Mouse (Mus musculus): ENCODE measurements around the gene Prkcb. TPM values are rescaled to one million over a fixed set of nuclear protein-coding genes. Genes with fewer than 3 reads are reported as not detected.

The Prkcb gene
- polyA plus RNA-seq, 1 experiment from 2014 or later: 2.1 TPM

DNA sequence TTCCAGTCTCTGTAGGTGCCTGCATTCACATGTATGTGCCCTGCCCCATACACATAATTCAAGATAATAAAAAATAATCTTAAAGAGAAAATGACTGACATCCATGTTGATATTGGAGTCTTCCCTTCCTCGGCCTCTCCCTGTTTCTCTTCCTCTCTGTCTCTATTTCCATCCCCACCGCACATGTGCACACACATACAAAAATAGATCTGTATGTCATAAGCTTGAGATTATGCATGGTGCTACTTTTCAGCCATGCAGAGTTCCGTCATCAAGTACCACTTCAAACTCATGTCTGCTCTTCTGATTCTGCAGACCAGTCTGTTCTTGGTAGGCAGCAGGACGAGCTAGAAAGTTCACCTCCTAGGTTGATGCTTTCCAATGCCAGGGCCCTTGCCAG lies 6.8 kb downstream of the Prkcb start:
- 92% methylated on average over 4 of the region's 4 CpGs for whole genome bisulfite sequencing
- Histone ChIP-seq H3K9ac (ENCODE audit: low read depth, low read length) (no peak overlapping the region), H3K4me2 (ENCODE audit: low read length) (no peak overlapping the region), H3K36me3 (ENCODE audit: insufficient read depth, low read length) (no peaks in the 10 kb centered on the region), H3K9me3 (replicated peaks; ENCODE audit: low read length) (no peaks in the 10 kb centered on the region), H3K27ac (no peak overlapping the region), H3K4me3 (replicated peaks; ENCODE audit: low read depth, low read length) (no peak overlapping the region), H3K4me1 (replicated peaks; ENCODE audit: insufficient read depth, low read length) (no peaks in the 10 kb centered on the region), H3K27me3 (ENCODE audit: insufficient read depth, low read length) (peaks cover 7% of the 10 kb centered on the region; the same call in 1 of the 2 replicates)
- no peak for ATAC-seq (replicated peaks; ENCODE audit: low FRiP score, low read depth)
- TF ChIP-seq CTCF (IDR thresholded peaks at IDR 0.05; ENCODE audit: low read depth): no peak
- DNase-seq (ENCODE audit: low spot score): no peak

DNA sequence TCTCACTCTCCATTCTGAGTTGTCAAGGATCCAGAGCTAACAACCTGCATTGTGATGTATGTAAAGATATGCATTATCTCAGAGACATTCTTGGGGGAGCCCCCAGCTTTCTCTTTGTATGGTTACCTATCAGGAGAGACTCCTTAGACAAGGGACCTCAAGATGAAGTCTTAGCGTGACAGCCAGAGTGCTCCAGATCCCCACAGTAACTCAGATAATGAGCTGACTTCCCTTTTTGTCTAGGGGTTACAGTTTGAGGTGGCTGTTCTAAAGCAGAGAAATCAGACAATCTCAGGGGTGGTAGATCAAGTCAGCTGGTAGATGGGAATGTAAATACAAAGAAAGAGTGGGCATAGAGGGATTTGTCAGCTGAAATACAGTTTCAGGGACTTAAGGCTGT lies 7.8 kb downstream of the Prkcb start:
- no peak for ATAC-seq (replicated peaks; ENCODE audit: low FRiP score, low read depth)
- 66% methylated on average over 1 of the region's 1 CpGs for WGBS
- TF ChIP-seq CTCF (IDR thresholded peaks at IDR 0.05; ENCODE audit: low read depth): no peak
- Histone ChIP-seq H3K36me3 (ENCODE audit: insufficient read depth, low read length) (no peaks in the 10 kb centered on the region), H3K9ac (ENCODE audit: low read depth, low read length) (no peak overlapping the region), H3K9me3 (replicated peaks; ENCODE audit: low read length) (no peaks in the 10 kb centered on the region), H3K27me3 (ENCODE audit: insufficient read depth, low read length) (no peaks in the 10 kb centered on the region), H3K4me2 (ENCODE audit: low read length) (no peak overlapping the region), H3K4me3 (replicated peaks; ENCODE audit: low read depth, low read length) (no peak overlapping the region), H3K4me1 (replicated peaks; ENCODE audit: insufficient read depth, low read length) (no peaks in the 10 kb centered on the region), H3K27ac (no peak overlapping the region)
- no peak for DNase-seq (ENCODE audit: low spot score)

DNA sequence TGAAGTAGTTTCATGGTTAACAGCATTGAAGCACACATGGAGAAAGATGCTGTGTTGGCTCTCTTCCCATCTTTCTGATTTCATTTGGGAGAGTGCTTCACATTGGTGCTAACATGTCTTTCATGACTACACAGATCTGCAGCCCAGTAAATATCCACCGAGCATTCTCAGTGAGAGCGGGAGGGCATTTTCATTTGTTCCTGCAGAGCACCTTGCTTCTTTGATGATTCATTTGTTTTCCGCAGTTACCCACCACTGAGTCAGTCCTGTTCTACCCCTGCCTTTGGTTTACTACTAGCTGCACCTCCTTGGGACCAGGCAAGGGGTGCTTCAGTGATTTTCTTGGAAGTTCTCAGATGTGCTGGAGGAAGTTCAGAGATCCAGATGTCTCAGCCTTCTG lies 8.3 kb downstream of the Prkcb start:
- H3K4me3 ChIP-seq (replicated peaks; ENCODE audit: low read depth, low read length): no peak overlapping the region
- TF ChIP-seq CTCF (IDR thresholded peaks at IDR 0.05; ENCODE audit: low read depth): no peak
- H3K9me3 ChIP-seq (replicated peaks; ENCODE audit: low read length): no peaks in the 10 kb centered on the region
- H3K27ac ChIP-seq: no peak overlapping the region
- no peaks in the 10 kb centered on the region for H3K36me3 ChIP-seq (ENCODE audit: insufficient read depth, low read length)
- H3K9ac ChIP-seq (ENCODE audit: low read depth, low read length): no peak overlapping the region
- H3K4me1 ChIP-seq (replicated peaks; ENCODE audit: insufficient read depth, low read length): no peaks in the 10 kb centered on the region
- DNase-seq (ENCODE audit: low spot score) (no peak), ATAC-seq (replicated peaks; ENCODE audit: low FRiP score, low read depth) (no peak)
- WGBS: 85% methylated on average over 3 of the region's 3 CpGs
- no peak overlapping the region for H3K4me2 ChIP-seq (ENCODE audit: low read length)
- H3K27me3 ChIP-seq (ENCODE audit: insufficient read depth, low read length): no peaks in the 10 kb centered on the region

DNA sequence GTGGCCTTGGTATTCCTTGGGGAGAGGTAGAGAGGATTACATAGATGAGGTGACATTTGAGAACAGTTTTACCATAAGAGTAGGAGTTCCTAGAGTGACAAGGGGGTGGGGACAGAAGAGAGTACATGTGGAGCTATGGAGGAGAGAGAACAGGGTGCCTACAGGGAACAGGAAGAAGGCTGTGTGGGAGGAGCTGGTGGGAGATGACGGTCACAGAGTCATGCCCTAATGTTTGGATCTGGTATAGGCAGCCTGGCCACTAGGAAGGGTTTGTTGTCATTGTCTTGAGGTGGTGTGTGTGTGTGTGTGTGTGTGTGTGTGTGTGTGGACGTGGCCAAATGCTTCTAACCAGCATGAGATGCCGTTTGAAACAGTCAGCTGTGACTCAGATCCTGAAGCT lies 9.1 kb downstream of the Prkcb start:
- no peak for ATAC-seq (replicated peaks; ENCODE audit: low FRiP score, low read depth)
- Histone ChIP-seq H3K9ac (ENCODE audit: low read depth, low read length) (no peak overlapping the region), H3K4me1 (replicated peaks; ENCODE audit: insufficient read depth, low read length) (no peaks in the 10 kb centered on the region), H3K9me3 (replicated peaks; ENCODE audit: low read length) (no peaks in the 10 kb centered on the region), H3K36me3 (ENCODE audit: insufficient read depth, low read length) (no peaks in the 10 kb centered on the region), H3K4me2 (ENCODE audit: low read length) (no peak overlapping the region), H3K27me3 (ENCODE audit: insufficient read depth, low read length) (no peaks in the 10 kb centered on the region), H3K27ac (no peak overlapping the region), H3K4me3 (replicated peaks; ENCODE audit: low read depth, low read length) (no peak overlapping the region)
- WGBS: 30% methylated on average over 3 of the region's 3 CpGs
- TF ChIP-seq CTCF (IDR thresholded peaks at IDR 0.05; ENCODE audit: low read depth): no peak
- no peak for DNase-seq (ENCODE audit: low spot score)

DNA sequence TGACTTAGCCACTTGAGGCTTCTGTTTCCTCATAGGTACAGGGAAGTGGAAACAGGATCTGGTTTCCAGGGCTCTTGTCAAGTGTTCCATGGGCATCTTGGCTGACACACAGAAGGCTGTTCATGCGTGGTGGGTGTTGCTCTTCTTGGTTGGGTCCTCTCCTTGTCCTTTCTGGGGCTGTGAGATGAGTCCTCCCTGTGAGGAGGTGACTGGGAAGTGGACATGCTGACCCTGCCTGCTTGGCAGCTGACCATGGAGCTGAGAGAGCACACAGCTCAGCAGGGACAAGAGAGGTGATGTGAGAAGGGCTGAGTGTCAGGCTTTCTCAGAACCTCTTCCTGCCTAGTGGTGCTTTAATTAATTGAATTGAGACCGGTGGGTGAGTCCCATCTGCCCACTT lies 10.2 kb downstream of the Prkcb start:
- Histone ChIP-seq H3K27ac (no peak overlapping the region), H3K9me3 (replicated peaks; ENCODE audit: low read length) (no peaks in the 10 kb centered on the region), H3K4me3 (replicated peaks; ENCODE audit: low read depth, low read length) (no peak overlapping the region), H3K36me3 (ENCODE audit: insufficient read depth, low read length) (no peaks in the 10 kb centered on the region), H3K27me3 (ENCODE audit: insufficient read depth, low read length) (no peaks in the 10 kb centered on the region), H3K9ac (ENCODE audit: low read depth, low read length) (no peak overlapping the region), H3K4me1 (replicated peaks; ENCODE audit: insufficient read depth, low read length) (no peaks in the 10 kb centered on the region), H3K4me2 (ENCODE audit: low read length) (no peak overlapping the region)
- no peak for DNase-seq (ENCODE audit: low spot score)
- TF ChIP-seq CTCF (IDR thresholded peaks at IDR 0.05; ENCODE audit: low read depth): no peak
- WGBS: 84% methylated on average over 2 of the region's 2 CpGs
- ATAC-seq (replicated peaks; ENCODE audit: low FRiP score, low read depth): no peak

DNA sequence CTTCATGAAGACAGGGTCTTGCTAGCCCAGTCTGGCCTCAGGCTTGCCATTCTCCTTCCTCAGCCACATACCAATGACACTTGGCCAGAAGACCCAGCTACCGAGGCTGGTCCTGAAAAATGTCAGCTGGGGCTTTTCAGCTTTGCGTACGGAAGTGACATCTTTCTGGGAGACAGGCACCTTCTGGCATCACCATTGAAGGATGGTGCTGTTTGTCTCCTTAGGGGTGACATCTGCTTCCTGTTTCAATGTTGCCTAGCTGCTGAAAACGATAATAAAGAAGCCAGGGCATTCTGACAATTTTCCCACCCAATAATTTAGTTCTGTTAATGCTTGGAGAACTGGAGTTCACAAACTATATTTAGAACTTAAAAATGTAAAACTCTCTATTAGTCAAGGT lies 12.0 kb downstream of the Prkcb start:
- no peak for DNase-seq (ENCODE audit: low spot score)

DNA sequence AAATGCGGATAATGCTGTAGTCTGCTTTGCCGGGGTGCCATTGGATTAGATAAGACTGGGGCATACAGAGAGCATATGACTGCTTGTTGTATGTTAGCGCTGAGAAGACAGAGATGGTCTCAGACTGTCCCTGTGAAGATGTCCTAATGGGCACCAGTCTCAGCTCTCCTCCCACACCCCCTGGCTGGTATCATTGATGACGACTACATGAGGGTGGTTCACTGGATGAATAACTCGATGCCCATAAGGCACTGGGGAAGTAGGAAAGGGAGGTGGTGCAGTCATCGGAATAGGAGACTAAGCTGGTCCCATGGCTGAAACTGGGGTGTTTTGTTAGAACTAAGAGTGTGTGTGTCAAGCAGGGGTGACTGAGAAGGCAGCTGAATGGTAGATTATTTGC lies 14.0 kb downstream of the Prkcb start:
- H3K4me1 ChIP-seq (replicated peaks; ENCODE audit: insufficient read depth, low read length): no peaks in the 10 kb centered on the region
- no peaks in the 10 kb centered on the region for H3K27me3 ChIP-seq (ENCODE audit: insufficient read depth, low read length)
- 88% methylated on average over 6 of the region's 6 CpGs for WGBS
- H3K4me2 ChIP-seq (ENCODE audit: low read length): no peak overlapping the region
- H3K4me3 ChIP-seq (replicated peaks; ENCODE audit: low read depth, low read length): no peak overlapping the region
- no peaks in the 10 kb centered on the region for H3K9me3 ChIP-seq (replicated peaks; ENCODE audit: low read length)
- H3K9ac ChIP-seq (ENCODE audit: low read depth, low read length): no peak overlapping the region
- ATAC-seq (replicated peaks; ENCODE audit: low FRiP score, low read depth) (no peak), DNase-seq (ENCODE audit: low spot score) (no peak)
- TF ChIP-seq CTCF (IDR thresholded peaks at IDR 0.05; ENCODE audit: low read depth): no peak
- H3K27ac ChIP-seq: no peak overlapping the region
- no peaks in the 10 kb centered on the region for H3K36me3 ChIP-seq (ENCODE audit: insufficient read depth, low read length)

More for the DNA sequence above, 12.0 kb downstream of the Prkcb start:
- Histone ChIP-seq H3K36me3 (ENCODE audit: insufficient read depth, low read length) (no peaks in the 10 kb centered on the region), H3K9me3 (replicated peaks; ENCODE audit: low read length) (no peaks in the 10 kb centered on the region), H3K4me1 (replicated peaks; ENCODE audit: insufficient read depth, low read length) (no peaks in the 10 kb centered on the region), H3K27ac (no peak overlapping the region), H3K9ac (ENCODE audit: low read depth, low read length) (no peak overlapping the region), H3K4me2 (ENCODE audit: low read length) (no peak overlapping the region), H3K4me3 (replicated peaks; ENCODE audit: low read depth, low read length) (no peak overlapping the region), H3K27me3 (ENCODE audit: insufficient read depth, low read length) (no peaks in the 10 kb centered on the region)
- ATAC-seq (replicated peaks; ENCODE audit: low FRiP score, low read depth): no peak
- no peak for TF ChIP-seq CTCF (IDR thresholded peaks at IDR 0.05; ENCODE audit: low read depth)
- WGBS: 67% methylated on average over 4 of the region's 4 CpGs
